Mouse (Mus musculus): ENCODE data around the gene Ptprd. TPM values are rescaled to one million over a fixed set of nuclear protein-coding genes. Genes with fewer than 3 reads are reported as not detected.
"Not testable (repeated sequence)": the region's sequence is repeated elsewhere in the genome, so short reads cannot be mapped to it uniquely, and the experiment has no call there.

The Ptprd gene
- polyA plus RNA-seq, 1 experiment from 2014 or later: not detected

DNA sequence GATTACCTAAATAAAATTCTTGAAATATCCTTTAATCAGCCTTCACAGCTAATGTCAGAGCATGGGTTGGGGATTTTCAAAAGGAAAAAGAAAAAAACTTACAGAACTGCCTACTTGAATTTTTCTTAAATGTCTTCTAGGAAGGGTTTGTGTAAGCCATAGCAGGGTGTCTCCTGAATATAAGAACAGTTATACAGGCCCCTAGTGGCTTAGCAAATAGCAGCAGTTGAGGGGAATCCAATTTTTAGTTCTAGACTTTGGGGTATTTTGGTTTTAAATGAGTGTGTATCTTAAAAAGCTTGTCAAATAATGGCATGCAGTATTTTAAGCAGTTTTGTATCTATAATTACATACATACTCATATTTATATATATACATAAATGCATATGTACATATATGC, 1764.4 kb downstream of the Ptprd start:
- no peak overlapping the region for H3K27ac ChIP-seq
- no peaks in the 10 kb centered on the region for H3K79me2 ChIP-seq (ENCODE audit: inconsistent target)
- no peaks in the 10 kb centered on the region for H3K36me3 ChIP-seq (ENCODE audit: inconsistent target)
- H3K4me3 ChIP-seq (ENCODE audit: inconsistent target): no peak overlapping the region

DNA sequence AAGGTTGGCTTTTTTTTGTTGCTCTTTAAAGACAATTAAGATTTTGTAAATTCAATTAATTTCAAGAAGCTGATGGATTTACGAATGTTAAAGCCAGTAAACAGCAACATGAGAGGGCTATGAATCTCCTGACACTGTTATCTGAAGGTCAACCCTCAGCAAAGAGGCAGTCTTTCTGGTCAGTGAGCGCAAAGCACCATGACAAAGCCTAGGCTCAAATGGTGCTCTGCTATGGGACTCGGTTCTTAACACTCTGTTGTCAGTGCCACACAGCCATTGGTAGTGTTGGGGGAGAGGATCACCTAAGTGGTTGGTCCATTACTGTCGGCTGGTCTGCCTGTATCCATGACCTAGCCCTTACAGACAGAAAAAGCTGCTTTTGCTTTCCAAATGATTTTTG, 1767.0 kb downstream of the Ptprd start:
- WGBS (ENCODE audit: missing documents): 90% methylated on average over 4 of the region's 4 CpGs
- Histone ChIP-seq H3K36me3 (ENCODE audit: inconsistent target) (no peaks in the 10 kb centered on the region), H3K4me3 (ENCODE audit: inconsistent target) (no peak overlapping the region), H3K27ac (no peak overlapping the region), H3K79me2 (ENCODE audit: inconsistent target) (no peaks in the 10 kb centered on the region)

DNA sequence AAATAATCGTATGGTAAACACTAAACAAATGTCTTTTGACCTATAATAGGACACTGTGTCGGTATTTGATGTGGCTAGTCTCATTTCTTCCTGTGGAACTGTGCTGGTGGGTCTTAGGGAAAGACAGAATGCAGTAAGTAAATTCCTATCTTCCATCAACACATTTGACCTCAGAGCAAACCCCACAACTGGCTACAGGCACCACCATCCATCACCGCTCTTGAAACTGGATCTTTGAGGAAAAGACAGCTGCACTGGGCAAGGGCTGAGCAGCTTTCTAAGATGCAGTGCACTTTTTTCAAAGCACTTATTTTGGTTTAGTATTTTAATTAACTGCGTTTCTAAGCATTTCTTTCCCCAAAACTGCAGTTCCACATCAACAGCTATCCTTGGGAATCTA, 1768.2 kb downstream of the Ptprd start:
- Histone ChIP-seq H3K79me2 (ENCODE audit: inconsistent target) (no peaks in the 10 kb centered on the region), H3K36me3 (ENCODE audit: inconsistent target) (no peaks in the 10 kb centered on the region), H3K27ac (no peak overlapping the region), H3K4me3 (ENCODE audit: inconsistent target) (no peak overlapping the region)
- WGBS (ENCODE audit: missing documents): 81% methylated on average over 4 of the region's 4 CpGs

DNA sequence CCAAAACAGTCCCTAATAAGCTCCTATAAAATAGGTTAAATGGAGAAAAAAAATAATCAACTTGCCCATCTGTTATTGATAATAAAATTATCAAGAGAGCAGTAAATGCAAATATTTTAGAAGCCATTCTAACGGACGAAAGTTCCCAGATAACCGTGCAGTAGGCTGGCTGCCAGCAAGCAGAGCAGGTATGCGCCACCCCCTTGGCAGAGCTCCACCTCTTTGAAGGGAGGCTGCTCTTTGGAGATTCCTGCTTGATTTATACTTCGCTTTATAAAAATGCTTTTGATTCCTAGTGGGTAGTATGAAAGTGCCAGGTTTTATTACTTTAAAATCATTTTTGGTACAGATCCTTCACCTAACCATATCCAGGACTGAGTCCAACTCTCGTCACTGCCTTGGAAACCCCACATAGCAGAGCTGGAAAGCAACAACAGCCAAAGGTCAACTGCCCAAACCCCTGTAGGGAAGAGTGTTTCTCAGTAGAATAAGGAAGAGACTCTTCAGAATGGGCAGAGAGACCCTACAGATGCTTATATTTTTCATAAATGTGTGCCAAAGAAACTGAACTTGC, 1770.9 kb downstream of the Ptprd start:
- 73% methylated on average over 6 of the region's 6 CpGs for WGBS (ENCODE audit: missing documents)
- H3K4me3 ChIP-seq (ENCODE audit: inconsistent target): no peak overlapping the region
- H3K79me2 ChIP-seq (ENCODE audit: inconsistent target): no peaks in the 10 kb centered on the region
- H3K27ac ChIP-seq: no peak overlapping the region
- H3K36me3 ChIP-seq (ENCODE audit: inconsistent target): no peaks in the 10 kb centered on the region

DNA sequence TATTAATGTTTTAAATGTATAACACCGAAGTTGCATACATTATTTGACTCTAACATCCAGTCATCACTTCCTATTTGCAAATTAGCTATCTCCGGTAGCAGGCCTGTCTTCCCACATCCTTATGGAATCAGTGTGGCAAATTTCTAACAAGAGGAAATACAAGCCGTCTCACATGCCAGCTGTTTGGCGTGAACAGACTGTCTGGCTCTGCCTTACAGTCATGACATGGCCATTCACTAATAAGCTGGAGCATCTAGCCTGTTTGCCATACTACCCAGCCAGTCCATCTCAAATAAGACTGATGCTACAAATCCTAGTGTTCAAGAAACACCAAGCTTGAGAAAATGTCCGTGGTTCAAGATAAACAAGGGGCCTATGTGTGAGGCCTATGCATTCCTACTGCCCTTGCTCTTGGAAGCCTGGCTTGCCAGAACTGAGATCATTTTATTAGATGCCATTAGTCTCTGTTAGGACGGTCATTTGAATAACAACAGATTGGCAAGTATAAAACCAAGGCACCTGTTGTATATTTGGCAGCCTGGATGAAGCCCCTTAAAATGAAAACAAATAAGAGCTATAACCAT, 1773.2 kb downstream of the Ptprd start:
- Histone ChIP-seq H3K4me3 (ENCODE audit: inconsistent target) (no peak overlapping the region), H3K27ac (no peak overlapping the region), H3K79me2 (ENCODE audit: inconsistent target) (no peaks in the 10 kb centered on the region), H3K36me3 (ENCODE audit: inconsistent target) (no peaks in the 10 kb centered on the region)
- 88% methylated on average over 6 of the region's 6 CpGs for WGBS (ENCODE audit: missing documents)

DNA sequence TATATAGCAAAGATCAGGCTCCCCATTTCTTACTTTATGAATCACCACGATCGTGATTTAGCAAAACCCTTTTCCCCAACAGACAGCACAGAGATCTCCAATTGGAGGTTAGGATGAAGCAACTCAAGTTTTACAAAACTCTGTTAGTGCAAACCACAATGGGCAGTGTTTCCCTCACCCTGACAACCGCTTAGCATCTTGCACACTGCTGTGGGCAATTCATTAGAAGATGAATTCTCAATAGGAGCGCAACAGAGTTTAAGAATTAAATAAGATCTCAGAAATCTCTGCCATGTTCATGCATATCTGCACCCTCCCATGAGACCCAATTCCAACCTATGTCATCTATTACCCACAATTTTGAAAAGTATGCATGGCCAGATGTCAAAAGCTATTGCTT, 1773.7 kb downstream of the Ptprd start:
- Histone ChIP-seq H3K36me3 (ENCODE audit: inconsistent target) (no peaks in the 10 kb centered on the region), H3K27ac (no peak overlapping the region), H3K79me2 (ENCODE audit: inconsistent target) (no peaks in the 10 kb centered on the region), H3K4me3 (ENCODE audit: inconsistent target) (no peak overlapping the region)
- 87% methylated on average over 4 of the region's 4 CpGs for WGBS (ENCODE audit: missing documents)

DNA sequence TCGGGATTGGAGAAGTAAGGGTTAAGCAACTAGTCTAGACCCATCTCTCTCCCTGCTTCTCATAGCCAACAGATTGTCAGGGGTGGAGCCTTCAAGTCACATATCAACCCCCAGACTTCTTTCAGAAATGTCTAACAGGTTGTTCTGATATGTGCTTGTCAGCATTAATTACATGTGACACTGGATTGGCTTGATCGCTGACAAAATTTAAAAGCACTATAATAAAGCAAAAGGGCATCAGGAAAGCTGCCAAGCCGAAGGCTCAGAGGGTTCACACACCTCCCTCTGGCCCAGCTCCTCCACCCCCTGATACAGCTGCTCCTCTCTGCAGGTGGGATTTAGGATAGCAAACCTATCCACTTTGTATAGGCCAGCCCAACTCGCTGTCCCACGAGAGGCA, 1775.8 kb downstream of the Ptprd start:
- WGBS (ENCODE audit: missing documents): 81% methylated on average over 5 of the region's 5 CpGs
- H3K36me3 ChIP-seq (ENCODE audit: inconsistent target): no peaks in the 10 kb centered on the region
- H3K27ac ChIP-seq: no peak overlapping the region
- H3K79me2 ChIP-seq (ENCODE audit: inconsistent target): no peaks in the 10 kb centered on the region
- no peak overlapping the region for H3K4me3 ChIP-seq (ENCODE audit: inconsistent target)

DNA sequence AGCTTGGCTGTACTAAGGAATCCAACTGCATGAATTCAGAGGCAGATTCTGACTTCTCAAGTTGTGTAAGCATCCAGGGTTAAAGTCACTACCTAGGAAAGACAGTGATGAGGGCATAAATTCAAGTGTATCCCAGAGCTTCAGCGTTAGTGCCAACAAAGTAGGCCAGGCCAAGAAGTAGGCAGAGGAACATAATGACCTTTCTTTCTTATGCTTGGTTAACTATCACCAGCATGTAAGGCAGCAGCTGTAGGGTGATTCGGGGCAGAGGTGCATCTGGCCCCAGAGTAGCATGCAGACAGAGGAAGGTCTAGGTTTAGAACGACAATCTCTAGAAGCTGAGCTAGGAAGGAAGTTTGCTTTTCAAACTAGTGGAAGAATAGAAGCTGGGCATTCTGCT, 1782.0 kb downstream of the Ptprd start:
- no peaks in the 10 kb centered on the region for H3K79me2 ChIP-seq (ENCODE audit: inconsistent target)
- no peak overlapping the region for H3K27ac ChIP-seq
- WGBS (ENCODE audit: missing documents): 71% methylated on average over 3 of the region's 3 CpGs
- H3K36me3 ChIP-seq (ENCODE audit: inconsistent target): no peaks in the 10 kb centered on the region
- H3K4me3 ChIP-seq (ENCODE audit: inconsistent target): no peak overlapping the region

DNA sequence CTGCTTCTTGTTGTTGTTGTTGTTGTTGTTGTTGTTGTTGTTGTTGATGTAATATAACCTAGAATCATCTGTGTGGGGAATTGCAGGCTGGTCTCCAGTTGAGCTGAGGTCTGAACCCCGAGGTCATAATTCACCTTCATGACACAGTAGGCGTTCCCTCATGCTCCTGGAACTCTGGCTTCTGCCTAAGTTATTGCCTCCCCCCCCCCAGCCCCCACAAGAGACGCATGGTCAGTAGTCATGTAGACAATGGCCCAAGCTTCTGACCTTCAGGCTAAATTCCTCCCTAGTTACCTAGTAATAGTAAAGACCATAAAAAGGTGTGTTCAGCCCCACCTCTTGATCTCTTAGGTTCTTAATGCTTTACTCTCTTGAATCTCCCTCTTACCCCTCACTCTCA, 1784.7 kb downstream of the Ptprd start:
- H3K79me2 ChIP-seq (ENCODE audit: inconsistent target); H3K4me3 ChIP-seq (ENCODE audit: inconsistent target); H3K27ac ChIP-seq; H3K36me3 ChIP-seq (ENCODE audit: inconsistent target): not testable (repeated sequence)
- WGBS (ENCODE audit: missing documents): 80% methylated on average over 3 of the region's 3 CpGs

DNA sequence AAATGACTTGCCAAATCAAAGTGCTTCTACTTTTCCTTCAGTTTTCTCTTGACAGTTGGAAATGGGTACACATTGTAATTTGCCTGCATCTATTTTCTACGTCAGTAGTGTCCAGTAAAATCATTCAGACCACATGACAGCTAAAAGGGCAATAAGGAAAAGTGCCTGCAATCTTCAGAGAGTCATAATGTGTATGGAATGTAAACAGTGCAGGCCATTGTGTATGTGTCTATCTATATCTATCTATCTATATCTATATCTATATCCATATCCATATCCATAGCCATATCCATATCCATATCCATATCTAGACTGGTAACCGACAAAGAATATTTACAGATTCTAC, 1786.6 kb downstream of the Ptprd start:
- WGBS (ENCODE audit: missing documents): 79% methylated on average over 2 of the region's 2 CpGs
- no peaks in the 10 kb centered on the region for H3K36me3 ChIP-seq (ENCODE audit: inconsistent target)
- no peaks in the 10 kb centered on the region for H3K79me2 ChIP-seq (ENCODE audit: inconsistent target)
- H3K4me3 ChIP-seq (ENCODE audit: inconsistent target): no peak overlapping the region
- no peak overlapping the region for H3K27ac ChIP-seq

DNA sequence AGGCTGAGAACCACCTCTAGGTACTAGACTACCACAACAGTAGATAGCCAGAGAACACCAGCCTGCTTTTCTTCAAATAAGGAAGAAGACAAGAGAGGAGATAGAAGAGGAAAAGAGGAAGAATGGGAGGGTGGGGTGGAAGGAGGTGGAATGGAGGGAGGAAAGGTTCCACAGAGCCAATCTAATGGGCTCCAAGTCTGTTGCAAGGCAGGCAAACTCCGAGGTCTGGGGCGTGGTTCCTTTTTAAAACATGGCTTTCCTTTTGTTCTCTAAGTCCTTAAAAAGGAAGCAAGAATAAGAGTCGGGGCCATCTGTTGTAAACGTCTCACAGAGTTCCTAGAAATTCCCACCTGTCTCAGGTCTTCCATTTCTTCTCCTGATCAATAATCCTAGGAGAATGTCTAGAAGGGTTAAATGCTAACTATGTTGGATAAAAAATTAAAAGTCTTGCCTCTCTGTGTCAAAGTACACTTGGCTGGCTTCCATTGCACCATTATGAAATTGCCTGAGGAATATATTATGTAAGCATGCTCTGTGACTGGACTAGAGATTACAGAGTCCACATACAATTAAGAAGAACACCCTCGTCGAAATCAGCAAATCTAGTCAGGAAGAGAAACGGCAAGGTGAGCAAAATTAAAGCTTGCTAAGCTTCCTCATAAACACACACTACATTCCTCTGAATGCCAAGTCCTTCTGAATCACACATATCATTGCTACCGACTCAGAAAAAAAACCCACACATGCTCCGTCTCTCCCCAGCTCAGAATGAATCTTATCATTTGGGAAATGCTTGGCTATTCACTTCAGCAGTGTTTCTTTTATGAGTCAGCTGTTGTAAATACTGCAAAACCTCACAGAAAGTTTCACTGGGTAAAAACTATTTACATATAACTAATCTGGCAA, 1787.2 kb downstream of the Ptprd start:
- Histone ChIP-seq H3K4me3 (ENCODE audit: inconsistent target) (no peak overlapping the region), H3K36me3 (ENCODE audit: inconsistent target) (no peaks in the 10 kb centered on the region), H3K79me2 (ENCODE audit: inconsistent target) (no peaks in the 10 kb centered on the region), H3K27ac (no peak overlapping the region)
- 80% methylated on average over 9 of the region's 9 CpGs for WGBS (ENCODE audit: missing documents)

DNA sequence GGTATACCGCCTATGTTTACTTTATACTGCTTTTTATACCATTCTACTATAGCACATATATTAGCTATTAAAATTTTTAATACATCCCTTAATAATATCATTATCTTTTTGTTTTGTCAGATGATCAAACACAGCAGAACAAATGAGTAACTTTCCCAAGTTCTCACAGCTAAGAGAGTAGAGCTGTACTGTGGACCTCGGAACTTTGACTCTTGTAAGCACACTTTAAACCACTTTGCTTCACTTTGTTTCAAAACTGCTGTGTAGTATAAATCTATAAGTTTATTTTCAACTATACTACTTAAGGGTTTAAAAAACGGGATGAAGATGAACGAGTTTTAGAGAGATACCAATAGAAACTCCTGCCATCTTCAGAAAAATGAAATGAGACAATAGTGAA, 1789.6 kb downstream of the Ptprd start:
- Histone ChIP-seq H3K4me3 (ENCODE audit: inconsistent target) (no peak overlapping the region), H3K27ac (no peak overlapping the region), H3K36me3 (ENCODE audit: inconsistent target) (no peaks in the 10 kb centered on the region), H3K79me2 (ENCODE audit: inconsistent target) (no peaks in the 10 kb centered on the region)
- WGBS (ENCODE audit: missing documents): 86% methylated on average over 4 of the region's 4 CpGs

DNA sequence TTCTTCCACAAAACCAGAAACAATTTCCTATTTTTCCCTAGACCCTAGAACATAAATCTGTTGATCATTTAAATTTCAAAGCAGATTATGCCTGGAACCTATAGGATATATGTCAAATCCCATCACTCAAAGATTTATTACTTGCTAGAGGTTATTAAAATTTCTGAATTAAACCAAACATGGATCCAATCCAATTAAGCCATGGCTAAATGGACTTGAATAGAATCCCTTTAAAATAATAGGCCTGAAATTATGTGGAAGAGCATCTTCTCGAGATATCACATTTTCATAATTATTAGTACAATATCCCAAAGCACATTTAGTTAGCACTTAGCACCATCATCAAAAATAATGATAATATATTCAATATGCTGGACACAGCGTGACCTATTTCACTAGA, 1792.1 kb downstream of the Ptprd start:
- no peaks in the 10 kb centered on the region for H3K36me3 ChIP-seq (ENCODE audit: inconsistent target)
- 85% methylated on average over 2 of the region's 2 CpGs for WGBS (ENCODE audit: missing documents)
- no peak overlapping the region for H3K4me3 ChIP-seq (ENCODE audit: inconsistent target)
- no peaks in the 10 kb centered on the region for H3K79me2 ChIP-seq (ENCODE audit: inconsistent target)
- no peak overlapping the region for H3K27ac ChIP-seq

DNA sequence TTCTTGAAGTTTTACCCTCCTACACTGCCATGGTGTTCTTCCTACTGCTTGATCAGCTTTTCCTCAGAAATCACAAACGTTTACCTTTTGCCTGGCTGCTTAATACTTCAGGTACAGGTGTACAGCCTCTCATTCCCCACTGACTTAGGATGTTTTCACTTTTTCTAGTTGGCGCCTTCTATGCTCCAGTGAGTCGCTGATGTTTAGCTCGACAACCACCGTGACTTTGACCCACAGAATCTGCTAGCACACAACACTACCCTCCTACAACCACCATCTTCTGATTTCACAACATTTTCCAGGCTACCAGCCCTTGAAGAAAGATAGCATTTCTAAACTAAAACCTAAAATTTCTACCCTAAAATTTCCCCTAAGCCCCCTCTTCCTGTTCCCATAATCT, 1794.1 kb downstream of the Ptprd start:
- 84% methylated on average over 5 of the region's 5 CpGs for WGBS (ENCODE audit: missing documents)
- no peaks in the 10 kb centered on the region for H3K79me2 ChIP-seq (ENCODE audit: inconsistent target)
- H3K27ac ChIP-seq: no peak overlapping the region
- no peaks in the 10 kb centered on the region for H3K36me3 ChIP-seq (ENCODE audit: inconsistent target)
- no peak overlapping the region for H3K4me3 ChIP-seq (ENCODE audit: inconsistent target)

DNA sequence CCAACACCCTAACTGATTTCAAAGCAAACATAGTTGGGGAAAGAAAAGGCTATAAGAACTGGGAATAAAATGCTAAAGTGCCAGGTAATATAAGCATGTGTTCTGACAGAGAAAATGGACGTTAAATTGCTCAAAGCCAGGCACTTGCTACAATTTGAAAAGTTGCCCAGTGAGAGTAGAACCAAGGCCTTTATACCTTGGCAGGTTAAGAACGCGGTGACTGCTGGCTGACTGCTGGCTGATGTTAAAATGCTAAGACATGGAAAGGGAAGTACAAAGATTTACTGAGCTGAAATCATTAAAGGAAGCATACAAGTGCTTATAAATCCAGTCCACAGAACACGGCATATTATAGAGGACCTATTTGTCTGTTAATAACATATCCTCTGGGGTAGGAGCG, 1796.1 kb downstream of the Ptprd start:
- Histone ChIP-seq H3K4me3 (ENCODE audit: inconsistent target) (no peak overlapping the region), H3K36me3 (ENCODE audit: inconsistent target) (no peaks in the 10 kb centered on the region), H3K79me2 (ENCODE audit: inconsistent target) (no peaks in the 10 kb centered on the region), H3K27ac (no peak overlapping the region)
- WGBS (ENCODE audit: missing documents): 80% methylated on average over 5 of the region's 5 CpGs
